Mouse (Mus musculus) limb, embryonic 13.5 days (tissue): ENCODE measurements around the gene Abca8a. TPM values are rescaled to one million over a fixed set of nuclear protein-coding genes. Genes with fewer than 3 reads are reported as not detected.

Source experiments
- polyA plus RNA-seq: library from polyadenylated mRNA; unstranded; fragments of >200 nt; fragmentation: Nextera tagmentation; extraction: Ambion mirVana; gene quantifications from 2 replicates; pipeline ENCODE4 v1.2.1, GENCODE M21; 2015

The Abca8a gene
- polyA plus RNA-seq, 1 experiment from 2014 or later: 1.0 TPM

Other genes starting within 250 kb of the Abca8a start
- 2.0 and 2.3 TPM in 2 replicates for gene Abca8b, start 100.1 kb downstream of the Abca8a start, polyA plus RNA-seq
- gene Abca9, start 72.2 kb upstream of the Abca8a start, polyA plus RNA-seq: 4.0 and 4.3 TPM in 2 replicates
- 0.52 and 1.2 TPM in 2 replicates for gene Abca6, start 155.8 kb upstream of the Abca8a start, polyA plus RNA-seq
- gene Abca5, start 241.7 kb upstream of the Abca8a start, polyA plus RNA-seq: 6.5 and 6.6 TPM in 2 replicates